Mouse (Mus musculus) T-helper 1 cell (primary cell): ENCODE results near the gene Fgfr3.

Experiments
- in situ Hi-C: fragments of 300-600 bp; cut with MboI, MseI; formaldehyde crosslinking; loops from one replicate; pipeline ENCODE4 v1.15.1; 2025; ENCODE audit warnings: high pct_unique_total_duplicates

Fgfr3 gene

GRCm38 (mm10) chr5:33721541-33722265 lies at the start of gene Fgfr3:
Fgfr3 (plus strand) TSS chr5:33721674.
- in situ Hi-C loops, result loop anchor here (25.0 kb wide), 1 partner anchor 1541 kb away; no protein-coding TSS in a partner anchor

DNA sequence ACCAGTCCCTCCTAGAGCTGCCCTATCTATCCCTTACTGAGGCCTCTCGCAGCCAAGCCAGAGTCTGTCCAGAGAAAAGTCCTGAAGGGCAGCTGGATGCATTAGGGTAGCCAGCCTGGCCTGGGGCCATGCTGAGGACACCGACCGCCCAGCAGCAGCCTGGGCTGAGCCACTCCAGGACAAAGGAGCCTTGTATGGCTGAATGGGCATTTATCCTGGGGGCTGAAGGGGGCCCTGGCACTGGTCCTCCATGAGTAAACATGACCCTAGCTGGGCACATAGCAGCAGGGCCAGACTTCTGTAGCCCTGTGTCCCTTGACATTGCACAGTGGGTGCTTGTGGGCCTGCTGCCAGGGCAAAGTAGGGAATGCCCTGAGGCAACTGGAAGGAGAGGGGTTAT lies 47.0 kb upstream of the Fgfr3 start:
- in situ Hi-C loops, result loop anchor here (25.0 kb wide), 1 partner anchor 1537 kb away; the partner anchor contains the start of gene Fosl2

DNA sequence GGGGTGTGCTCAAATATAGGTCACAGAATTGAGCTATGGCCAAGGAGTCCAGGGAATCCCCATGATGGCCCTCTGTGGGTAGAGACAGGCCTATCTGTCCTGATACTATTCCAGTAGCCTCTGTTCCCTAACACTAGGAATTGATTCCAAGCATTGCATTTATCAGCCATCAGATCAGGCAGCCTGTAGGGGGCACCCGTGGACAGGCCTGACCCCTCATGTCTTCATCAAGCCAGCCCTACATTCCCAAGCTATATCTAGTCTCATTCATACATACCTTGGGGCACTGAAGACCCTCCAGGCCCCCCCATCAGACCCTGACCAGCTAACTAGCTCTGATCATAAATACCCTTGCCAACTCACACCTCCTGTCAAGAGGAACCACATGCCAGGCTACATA lies 45.5 kb upstream of the Fgfr3 start:
- in situ Hi-C loops, result no loop called here

DNA sequence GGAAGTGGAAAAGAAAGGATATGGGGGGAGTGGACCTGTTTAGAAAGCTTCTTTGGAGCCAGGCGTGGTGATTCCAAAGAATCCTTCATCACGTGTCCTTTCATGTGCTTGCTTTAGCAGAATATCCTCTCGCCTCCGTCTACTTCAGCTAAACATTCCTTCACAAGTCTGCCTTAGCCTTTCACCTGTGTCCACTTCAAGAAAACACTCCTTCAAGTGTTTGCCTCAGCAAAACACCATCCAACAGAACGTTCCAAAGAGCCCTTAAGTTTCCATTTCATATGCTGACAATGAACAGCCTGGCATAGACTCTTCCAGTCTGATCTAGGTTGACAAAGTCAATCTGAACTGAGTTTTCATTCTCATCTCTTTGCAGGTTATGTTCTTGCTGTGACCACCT lies 43.2 kb upstream of the Fgfr3 start:
- in situ Hi-C loops, result no loop called here

- in situ Hi-C loops, result no loop called here
Measured at GRCm38 (mm10) chr5:33681044-33681443, 40.4 kb upstream of the Fgfr3 start.

GRCm38 (mm10) chr5:33681611-33682388 lies 39.7 kb upstream of the Fgfr3 start:
- in situ Hi-C loops, result no loop called here

DNA sequence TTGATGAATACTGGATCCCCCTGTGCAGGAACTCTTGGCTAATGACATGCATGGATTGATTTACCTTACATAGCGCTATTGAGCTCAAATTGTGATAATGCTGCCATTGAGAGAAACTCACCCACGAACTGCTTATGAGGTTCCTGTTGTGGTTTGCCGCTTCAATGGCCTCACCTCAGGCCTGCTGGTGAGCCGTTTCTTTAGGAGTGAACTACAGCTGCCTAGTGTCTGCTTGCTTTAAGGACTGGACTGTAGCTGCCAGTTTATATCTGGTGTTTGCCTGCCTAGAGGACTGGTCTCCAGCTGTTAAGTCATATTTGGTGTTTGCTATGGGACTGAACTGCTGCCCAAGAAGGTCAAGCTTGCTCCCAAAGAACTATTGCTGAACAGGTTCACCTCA lies 38.5 kb upstream of the Fgfr3 start:
- in situ Hi-C loops, result no loop called here

DNA sequence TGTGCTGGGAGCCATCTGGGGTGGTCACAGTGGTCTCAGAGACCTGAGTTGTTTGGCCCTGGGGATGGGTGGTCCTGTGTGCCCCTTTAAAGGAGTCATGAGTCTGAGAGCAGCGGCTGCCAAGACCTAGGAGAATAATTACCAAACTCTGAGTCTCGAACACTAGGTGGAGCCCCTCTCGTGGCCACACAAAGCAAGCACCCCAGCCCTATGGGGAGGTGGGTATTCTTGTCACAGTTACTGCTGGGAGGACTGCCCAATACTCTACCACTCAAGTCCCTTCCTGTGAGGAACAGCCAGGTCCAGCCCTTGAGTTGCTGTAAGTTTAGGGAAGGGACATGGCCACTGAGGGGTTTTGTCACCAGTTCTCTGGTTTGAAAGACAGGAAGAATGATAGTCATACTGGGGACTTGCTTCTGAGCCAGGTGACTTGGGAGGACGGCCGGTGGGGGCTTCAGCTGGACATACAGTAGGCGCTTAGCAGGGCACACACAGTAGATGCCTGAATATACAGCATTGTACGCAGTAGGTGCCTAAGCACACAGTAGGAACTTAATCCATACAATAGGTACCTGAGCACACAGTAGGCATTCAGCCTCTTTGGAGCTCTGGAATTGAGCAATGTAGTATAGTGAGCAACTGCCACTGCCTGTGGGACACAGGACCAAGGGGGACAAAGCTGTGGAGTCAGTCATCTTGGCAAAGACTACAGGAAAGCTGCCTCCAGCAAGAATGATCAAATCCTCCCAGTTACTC lies 37.4 kb upstream of the Fgfr3 start:
- in situ Hi-C loops, result no loop called here

DNA sequence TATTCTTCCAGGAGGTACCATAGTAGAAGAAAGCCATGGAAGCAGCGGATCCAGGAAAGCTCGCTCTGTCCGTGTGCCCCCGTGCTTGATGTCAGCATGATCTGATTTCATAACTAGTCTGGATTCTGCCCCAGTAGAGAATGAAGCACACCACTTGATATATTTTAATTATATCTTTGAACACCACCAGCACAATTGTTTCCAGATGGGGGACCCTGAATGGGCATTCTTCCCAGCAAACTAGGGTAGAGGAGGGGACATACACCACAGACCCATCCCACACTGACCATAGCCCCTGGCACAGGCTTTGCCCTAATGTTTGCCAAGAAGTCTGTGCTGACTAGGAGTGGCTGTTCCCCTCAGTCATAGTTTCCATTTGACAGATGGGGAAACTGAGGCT lies 36.5 kb upstream of the Fgfr3 start:
- in situ Hi-C loops, result no loop called here

DNA sequence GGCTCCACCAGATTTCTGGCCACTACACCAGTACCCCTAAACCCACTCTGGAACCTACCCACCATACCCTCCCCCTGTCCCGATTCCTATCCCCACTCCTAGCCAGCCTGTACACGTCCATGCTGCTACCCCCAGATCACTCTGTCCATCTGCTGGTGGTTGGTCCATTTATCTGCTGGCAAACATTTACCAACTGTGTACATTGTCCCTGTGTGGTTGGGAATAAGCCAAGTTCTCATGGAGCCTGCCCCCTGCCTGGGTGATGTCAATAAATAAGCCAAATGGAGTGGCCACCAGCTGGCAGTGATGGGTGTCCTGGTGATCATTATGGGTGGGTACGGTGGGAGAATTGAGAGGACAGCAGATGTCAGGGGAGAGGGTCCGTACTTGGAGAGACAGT lies 34.3 kb upstream of the Fgfr3 start:
- in situ Hi-C loops, result no loop called here

DNA sequence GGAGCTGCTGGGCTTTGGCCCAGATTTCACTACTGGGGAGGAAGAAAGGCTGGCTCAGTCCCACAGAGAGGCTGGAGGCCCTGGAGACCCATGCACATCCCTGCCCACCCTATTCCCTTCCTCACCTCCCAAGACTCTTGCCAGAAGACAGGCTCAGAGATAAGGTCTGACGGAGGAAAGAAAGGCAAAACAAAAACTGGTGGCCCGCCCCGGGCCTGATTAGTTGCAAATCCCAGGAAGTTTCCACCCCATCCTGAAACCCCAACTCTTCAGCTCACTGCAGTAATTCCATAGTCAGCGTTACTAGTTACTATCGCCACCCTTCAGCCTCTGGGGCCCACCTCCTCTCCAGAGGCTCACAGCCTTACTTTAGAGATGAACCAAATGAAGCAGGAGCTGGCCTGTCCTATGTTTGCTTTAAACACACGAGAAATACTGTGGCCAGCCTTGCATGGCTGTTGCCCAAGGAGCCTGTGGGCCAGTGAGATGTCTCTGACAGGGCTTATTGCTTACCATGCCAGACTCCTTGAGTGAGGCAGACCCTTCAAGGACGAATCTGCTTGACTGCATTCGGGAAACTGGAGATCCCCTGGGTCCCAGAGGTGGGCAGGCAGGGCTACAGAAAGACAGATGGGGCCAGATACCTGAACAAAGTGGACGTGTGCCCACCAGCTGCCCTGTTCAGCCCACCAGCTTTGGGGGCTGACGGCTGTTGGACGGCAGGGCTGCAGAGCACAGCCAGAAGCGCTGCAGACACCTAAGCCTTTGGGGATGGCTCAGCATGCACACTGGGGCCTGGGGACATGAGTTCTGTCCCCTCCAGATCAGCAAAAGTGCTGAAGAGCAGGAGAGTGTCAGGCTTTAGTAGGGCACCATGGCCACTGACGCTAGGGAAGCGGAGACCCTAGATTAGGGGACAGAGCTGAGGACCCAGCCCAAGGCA lies 32.9 kb upstream of the Fgfr3 start:
- in situ Hi-C loops, result no loop called here

DNA sequence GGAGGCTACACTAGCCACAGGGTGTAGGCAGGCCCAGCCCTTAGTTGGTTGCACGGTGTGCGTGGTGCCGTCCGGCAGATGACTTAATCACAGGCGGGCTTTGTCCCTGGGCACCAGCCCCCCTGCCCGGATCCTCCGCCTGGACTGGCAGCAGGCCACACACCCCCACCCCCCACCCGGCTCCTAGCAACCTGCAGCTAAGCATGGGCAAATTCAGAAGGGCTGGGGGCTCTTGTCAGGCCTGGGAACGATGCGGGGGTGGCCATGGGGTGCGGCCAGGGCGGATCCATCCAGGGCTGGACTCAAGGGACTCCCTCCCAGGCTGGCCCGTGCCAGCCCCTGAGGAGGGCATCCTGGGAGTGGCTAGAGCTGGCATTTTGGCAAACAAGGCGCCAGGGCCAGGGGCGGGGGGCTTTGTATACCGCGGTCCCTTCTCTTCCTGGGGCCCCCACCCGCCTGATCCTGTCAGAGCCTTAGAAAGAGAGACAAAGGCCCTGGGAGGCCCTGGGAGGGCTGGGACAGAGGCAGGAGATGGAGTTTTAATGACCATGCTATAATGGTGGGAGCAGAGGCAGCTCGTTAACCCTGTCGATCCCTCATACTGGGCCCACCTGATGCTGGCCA lies 32.1 kb upstream of the Fgfr3 start:
- in situ Hi-C loops, result no loop called here

- in situ Hi-C loops, result no loop called here
Measured at GRCm38 (mm10) chr5:33689852-33690645, 31.4 kb upstream of the Fgfr3 start.

GRCm38 (mm10) chr5:33692393-33692792 lies 29.1 kb upstream of the Fgfr3 start:
- in situ Hi-C loops, result no loop called here

GRCm38 (mm10) chr5:33694461-33694847 lies 27.0 kb upstream of the Fgfr3 start:
- in situ Hi-C loops, result no loop called here

GRCm38 (mm10) chr5:33694848-33695717 lies 26.4 kb upstream of the Fgfr3 start:
- in situ Hi-C loops, result no loop called here

DNA sequence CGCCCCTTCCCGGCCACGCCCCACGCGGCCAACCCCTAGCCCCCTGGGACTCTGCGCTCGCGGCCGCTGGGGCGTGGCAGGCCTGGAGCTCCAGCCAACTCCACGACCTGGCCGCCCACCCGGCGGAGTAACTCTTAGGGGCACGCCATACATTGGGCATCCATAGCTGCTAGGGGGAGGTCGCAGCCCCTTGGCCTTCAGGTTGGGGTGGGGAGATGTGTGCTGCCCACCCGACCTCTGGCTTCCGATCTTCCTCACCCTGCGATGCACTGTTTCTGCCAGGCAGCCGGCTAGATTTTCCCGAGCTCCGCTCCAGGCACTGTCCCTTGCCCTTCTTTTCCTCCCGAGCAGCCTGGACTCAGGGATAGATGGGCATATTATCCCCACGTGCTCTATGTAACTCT lies 25.8 kb upstream of the Fgfr3 start:
- in situ Hi-C loops, result no loop called here

DNA sequence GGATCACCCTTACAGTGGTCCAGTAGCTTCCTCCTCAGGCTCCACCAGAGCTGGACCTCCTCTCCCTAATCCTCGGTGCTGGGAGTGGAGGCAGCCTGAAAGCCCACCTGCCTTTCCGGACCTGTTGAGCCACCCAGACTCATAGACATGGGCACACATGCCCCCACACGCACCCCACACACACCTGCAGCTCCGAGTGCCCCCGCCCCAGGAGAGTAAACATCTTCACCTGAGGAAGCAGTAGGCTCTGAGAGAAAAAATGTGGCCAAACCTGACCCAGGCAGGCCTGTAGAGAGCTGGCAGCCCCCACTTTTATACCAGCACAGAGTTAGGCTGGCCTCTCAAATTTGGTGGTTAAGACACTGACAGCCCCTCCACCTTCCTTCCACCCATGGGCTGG lies 25.0 kb upstream of the Fgfr3 start:
- in situ Hi-C loops, result no loop called here

- in situ Hi-C loops, result no loop called here
Measured at GRCm38 (mm10) chr5:33697534-33697933, 23.9 kb upstream of the Fgfr3 start.
